Mouse (Mus musculus): ENCODE results near the gene Hist1h2bh. TPM values are rescaled to one million over a fixed set of nuclear protein-coding genes. Genes with fewer than 3 reads are reported as not detected.

Hist1h2bh gene
- polyA plus RNA-seq, 2 experiments: 1.4 to 6.7 TPM

GRCm38 (mm10) chr13:23502031-23502567, 41.1 kb downstream of the Hist1h2bh start:
- H3K36me3 ChIP-seq (replicated peaks; ENCODE audit: control insufficient read depth, insufficient read depth, low read depth): no peaks in the 10 kb centered on the region
- TF ChIP-seq CTCF (IDR thresholded peaks at IDR 0.05; ENCODE audit: low read depth): no peak
- TF ChIP-seq EP300 (IDR thresholded peaks at IDR 0.05; ENCODE audit: low read depth): no peak
- H3K4me3 ChIP-seq (ENCODE audit: insufficient read depth in 1 of 2, low read depth in 2 of 2, low read length in 2 of 2): peak overlapping the region; percentile 27 to 32
- no peaks in the 10 kb centered on the region for H3K9me3 ChIP-seq (ENCODE audit: control insufficient read depth, low read length)
- H3K4me2 ChIP-seq (ENCODE audit: low read depth): peak overlapping the region; percentile 61
- peaks cover 26 to 44% of the 10 kb centered on the region in 2 experiments for H3K4me1 ChIP-seq (replicated peaks; ENCODE audit: control insufficient read depth in 2 of 2, insufficient read depth in 2 of 2, low read length in 1 of 2)
- no peak for DNase-seq (ENCODE audit: low read depth in 3 of 3, low spot score in 3 of 3)
- peak overlapping the region; percentile 54 for H3K9ac ChIP-seq (replicated peaks)
- no peak for ATAC-seq (ENCODE audit: insufficient read depth)
- H3K27ac ChIP-seq: 0 out of 2 replicates have a peak overlapping the region, but pooled peaks have one; percentile 22
- 20% methylated on average over 9 of the region's 9 CpGs for WGBS (ENCODE audit: insufficient replicate concordance)
- H3K27me3 ChIP-seq (ENCODE audit: control insufficient read depth, insufficient read depth, low read length): no peaks in the 10 kb centered on the region

GRCm38 (mm10) chr13:23501511-23501910, 41.7 kb downstream of the Hist1h2bh start:
- H3K4me3 ChIP-seq (ENCODE audit: insufficient read depth in 1 of 2, low read depth in 2 of 2, low read length in 2 of 2): peak overlapping the region; percentile 27 to 61
- DNase-seq (ENCODE audit: low read depth in 3 of 3, low spot score in 3 of 3): no peak
- H3K9me3 ChIP-seq (ENCODE audit: control insufficient read depth, low read length): no peaks in the 10 kb centered on the region
- peaks cover 22 to 42% of the 10 kb centered on the region in 2 experiments for H3K4me1 ChIP-seq (replicated peaks; ENCODE audit: control insufficient read depth in 2 of 2, insufficient read depth in 2 of 2, low read length in 1 of 2)
- H3K27me3 ChIP-seq (ENCODE audit: control insufficient read depth, insufficient read depth, low read length): no peaks in the 10 kb centered on the region
- TF ChIP-seq CTCF (IDR thresholded peaks at IDR 0.05; ENCODE audit: low read depth) (no peak), EP300 (IDR thresholded peaks at IDR 0.05; ENCODE audit: low read depth) (no peak)
- no peak for ATAC-seq (ENCODE audit: insufficient read depth)
- H3K27ac ChIP-seq: no peak overlapping the region
- 23% methylated on average over 5 of the region's 5 CpGs for WGBS (ENCODE audit: insufficient replicate concordance)
- H3K36me3 ChIP-seq (replicated peaks; ENCODE audit: control insufficient read depth, insufficient read depth, low read depth): no peaks in the 10 kb centered on the region
- peak overlapping the region; percentile 61 for H3K4me2 ChIP-seq (ENCODE audit: low read depth)
- H3K9ac ChIP-seq (replicated peaks): peak overlapping the region; percentile 54

GRCm38 (mm10) chr13:23500424-23501200, 42.6 kb downstream of the Hist1h2bh start:
- Histone ChIP-seq H3K27ac (no peak overlapping the region), H3K4me1 (replicated peaks; ENCODE audit: control insufficient read depth in 2 of 2, insufficient read depth in 2 of 2, low read length in 1 of 2) (peaks cover 18 to 41% of the 10 kb centered on the region in 2 experiments), H3K36me3 (replicated peaks; ENCODE audit: control insufficient read depth, insufficient read depth, low read depth) (no peaks in the 10 kb centered on the region), H3K4me3 (ENCODE audit: insufficient read depth in 1 of 2, low read depth in 2 of 2, low read length in 2 of 2) (peak overlapping the region in 1 of 2 experiments; percentile 29; a peak in 2 of 4 replicates), H3K9me3 (ENCODE audit: control insufficient read depth, low read length) (no peaks in the 10 kb centered on the region), H3K27me3 (ENCODE audit: control insufficient read depth, insufficient read depth, low read length) (no peaks in the 10 kb centered on the region), H3K4me2 (ENCODE audit: low read depth) (peak overlapping the region; percentile 61), H3K9ac (replicated peaks) (no peak overlapping the region)
- ATAC-seq (ENCODE audit: insufficient read depth) (peak; percentile 83), DNase-seq (ENCODE audit: low read depth in 3 of 3, low spot score in 3 of 3) (peak; percentile 74 to 78 (median 76))
- no peak for TF ChIP-seq CTCF (IDR thresholded peaks at IDR 0.05; ENCODE audit: low read depth)
- no peak for TF ChIP-seq EP300 (IDR thresholded peaks at IDR 0.05; ENCODE audit: low read depth)
- 0% methylated on average over 17 of the region's 17 CpGs for WGBS (ENCODE audit: insufficient replicate concordance)

GRCm38 (mm10) chr13:23499943-23500342, 43.2 kb downstream of the Hist1h2bh start:
- ATAC-seq (ENCODE audit: insufficient read depth) (peak; percentile 59; the same call in 1 of the 2 replicates), DNase-seq (ENCODE audit: low read depth in 3 of 3, low spot score in 3 of 3) (no peak)
- H3K4me3 ChIP-seq (ENCODE audit: insufficient read depth in 1 of 2, low read depth in 2 of 2, low read length in 2 of 2): peak overlapping the region in 1 of 2 experiments; percentile 29; a peak in 1 of 4 replicates
- no peak overlapping the region for H3K9ac ChIP-seq (replicated peaks)
- H3K27ac ChIP-seq: no peak overlapping the region
- peak overlapping the region; percentile 53 for H3K4me2 ChIP-seq (ENCODE audit: low read depth)
- TF ChIP-seq CTCF (IDR thresholded peaks at IDR 0.05; ENCODE audit: low read depth) (no peak), EP300 (IDR thresholded peaks at IDR 0.05; ENCODE audit: low read depth) (no peak)
- H3K27me3 ChIP-seq (ENCODE audit: control insufficient read depth, insufficient read depth, low read length): no peaks in the 10 kb centered on the region
- 2% methylated on average over 7 of the region's 7 CpGs for WGBS (ENCODE audit: insufficient replicate concordance)
- no peaks in the 10 kb centered on the region for H3K36me3 ChIP-seq (replicated peaks; ENCODE audit: control insufficient read depth, insufficient read depth, low read depth)
- peaks cover 12 to 36% of the 10 kb centered on the region in 2 experiments for H3K4me1 ChIP-seq (replicated peaks; ENCODE audit: control insufficient read depth in 2 of 2, insufficient read depth in 2 of 2, low read length in 1 of 2)
- no peaks in the 10 kb centered on the region for H3K9me3 ChIP-seq (ENCODE audit: control insufficient read depth, low read length)

GRCm38 (mm10) chr13:23498653-23499052, 44.5 kb downstream of the Hist1h2bh start:
- H3K27ac ChIP-seq: no peak overlapping the region
- H3K9ac ChIP-seq (replicated peaks): peak overlapping the region; percentile 46
- H3K27me3 ChIP-seq (ENCODE audit: control insufficient read depth, insufficient read depth, low read length): no peaks in the 10 kb centered on the region
- no peak for ATAC-seq (ENCODE audit: insufficient read depth)
- TF ChIP-seq CTCF (IDR thresholded peaks at IDR 0.05; ENCODE audit: low read depth) (no peak), EP300 (IDR thresholded peaks at IDR 0.05; ENCODE audit: low read depth) (no peak)
- peak overlapping the region; percentile 53 to 62 for H3K4me3 ChIP-seq (ENCODE audit: insufficient read depth in 1 of 2, low read depth in 2 of 2, low read length in 2 of 2)
- 13% methylated on average over 10 of the region's 10 CpGs for WGBS (ENCODE audit: insufficient replicate concordance)
- H3K4me2 ChIP-seq (ENCODE audit: low read depth): peak overlapping the region; percentile 53
- no peak for DNase-seq (ENCODE audit: low read depth in 3 of 3, low spot score in 3 of 3)
- no peaks in the 10 kb centered on the region for H3K36me3 ChIP-seq (replicated peaks; ENCODE audit: control insufficient read depth, insufficient read depth, low read depth)
- peaks cover 10 to 27% of the 10 kb centered on the region in 2 experiments for H3K4me1 ChIP-seq (replicated peaks; ENCODE audit: control insufficient read depth in 2 of 2, insufficient read depth in 2 of 2, low read length in 1 of 2)
- H3K9me3 ChIP-seq (ENCODE audit: control insufficient read depth, low read length): no peaks in the 10 kb centered on the region
